Mouse (Mus musculus) cerebellum, adult 2 months (tissue): ENCODE measurements around the gene Phf14.

Experiments used
- CTCF ChIP-seq: fragments of 200-500 bp; IDR thresholded peaks from 2 replicates; pipeline ENCODE4 v1.5.1; 2011; ENCODE audit warnings: low read depth, mild to moderate bottlenecking, control low read depth, low read length, moderate library complexity, borderline replicate concordance; ENCODE audit not compliant: insufficient read depth
- POLR2A ChIP-seq: fragments of 200-500 bp; IDR thresholded peaks from 2 replicates; pipeline ENCODE4 v1.6.1; 2011; ENCODE audit warnings: low read length, control low read depth, borderline replicate concordance; ENCODE audit not compliant: insufficient read depth

GRCm38 (mm10) chr6:11942089-11942488 lies 34.5 kb downstream of the Phf14 start:
- TF ChIP-seq CTCF (no peak), POLR2A (no peak)
